Comparison of ENCODE assay signal across 8 mouse cellular contexts in the genomic region with DNA sequence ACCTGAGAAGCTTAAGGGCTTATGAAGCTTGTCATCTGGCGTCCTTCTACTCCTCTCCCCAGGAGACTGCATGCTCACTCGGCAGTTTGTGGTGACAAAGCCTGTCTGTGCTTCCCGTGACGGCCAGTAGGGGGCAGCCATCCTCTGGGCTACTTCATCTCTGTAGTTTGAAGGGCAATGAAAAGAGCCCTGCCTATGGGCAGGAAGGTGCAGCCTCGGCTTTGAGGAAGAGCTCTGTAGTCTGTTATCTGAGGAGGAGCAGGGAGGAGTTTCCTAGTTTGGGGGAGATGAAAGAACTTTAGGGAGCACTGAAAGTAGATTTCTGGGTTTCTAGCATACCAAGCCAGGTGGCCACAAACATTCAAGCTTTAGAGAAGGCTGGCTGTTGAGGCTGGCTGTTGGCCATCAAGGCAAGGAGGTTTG. TPM values are rescaled to one million over a fixed set of nuclear protein-coding genes. Genes with fewer than 3 reads are reported as not detected.
DNase-seq lines count a peak whose midpoint lies in the region; ATAC-seq lines count a peak whose summit lies in the region.

No protein-coding gene starts in this region.

- no peak overlapping the region for H3K27ac ChIP-seq in kidney, embryonic 14.5 days (ENCODE audit: low read depth, low read length)

- no peak overlapping the region for H3K4me2 ChIP-seq in kidney, embryonic 14.5 days (replicated peaks; ENCODE audit: low read depth, low read length)

- peak; percentile 76 for DNase-seq in kidney, adult 18-20 months
- DNase-seq in Muller cell, postnatal 12 days (ENCODE audit: inconsistent ontology term): peak; percentile 37
- peak; percentile 69 for DNase-seq in embryo, embryonic 11 days
- peak; percentile 69 to 80 for DNase-seq in heart, postnatal 36 days
- DNase-seq in liver: peak; percentile 86
- DNase-seq in thymus, postnatal 14 days: peak; percentile 85

- ATAC-seq in kidney, embryonic 14.5 days (ENCODE audit: low FRiP score, low TSS enrichment): no peak
- peak; percentile 40; the same call in 1 of the 2 replicates for ATAC-seq in neutrophil, adult 5-6 weeks (ENCODE audit: extremely low read depth, insufficient number of reproducible peaks, low FRiP score, poor library complexity, severe bottlenecking)

- peaks cover 58% of the 10 kb centered on the region for H3K27me3 ChIP-seq in kidney, embryonic 14.5 days (ENCODE audit: control insufficient read depth, insufficient read depth, low read length)

- no peak overlapping the region for H3K4me3 ChIP-seq in kidney, embryonic 14.5 days (ENCODE audit: low read length)

- no peak overlapping the region for H3K9ac ChIP-seq in kidney, embryonic 14.5 days (ENCODE audit: low read depth, low read length)

- WGBS in kidney, embryonic 14.5 days: 8% methylated on average over 5 of the region's 5 CpGs

- intact Hi-C loops in heart, postnatal 36 days (cut with DNase I): loop anchor here (1.0 to 5.0 kb wide), 3 partner anchors 22 to 138 kb away; no protein-coding TSS in a partner anchor

- H3K9me3 ChIP-seq in kidney, embryonic 14.5 days (ENCODE audit: control insufficient read depth, low read length): no peaks in the 10 kb centered on the region

- H3K36me3 ChIP-seq in kidney, embryonic 14.5 days (ENCODE audit: control insufficient read depth, insufficient read depth, low read length): no peaks in the 10 kb centered on the region

- H3K4me1 ChIP-seq in kidney, embryonic 14.5 days (ENCODE audit: control insufficient read depth, insufficient read depth, low read length): peaks cover 10% of the 10 kb centered on the region

RNA-seq across cellular contexts. Expression of gene Rtn4rl2, which starts 18.0 kb away (rescaled TPM):
- 1.6 and 2.1 TPM in 2 replicates for polyA plus RNA-seq in kidney, embryonic 14.5 days (2014; fragmentation: Nextera tagmentation; extraction: Ambion mirVana)
- total RNA-seq in heart, postnatal 36 days (2021): 1 to 10 TPM; 2.6 to 3.2 TPM
- total RNA-seq in neutrophil, adult 5-6 weeks (2017): not detected in 2 replicates

RNA-seq across cellular contexts. Expression of gene Slc43a1, which starts 29.9 kb away (rescaled TPM):
- polyA plus RNA-seq in kidney, embryonic 14.5 days (2014; fragmentation: Nextera tagmentation; extraction: Ambion mirVana): 15.5 and 19.4 TPM in 2 replicates
- total RNA-seq in heart, postnatal 36 days (2021): 1 to 10 TPM; 2.1 to 2.5 TPM
- 3.4 and 4.7 TPM in 2 replicates for total RNA-seq in neutrophil, adult 5-6 weeks (2017)

RNA-seq across cellular contexts. Expression of gene Timm10, which starts 41.7 kb away (rescaled TPM):
- 65.3 and 79.4 TPM in 2 replicates for polyA plus RNA-seq in kidney, embryonic 14.5 days (2014; fragmentation: Nextera tagmentation; extraction: Ambion mirVana)
- 100 to 1,000 TPM; 105 to 106 TPM for total RNA-seq in heart, postnatal 36 days (2021)
- 10.0 and 10.3 TPM in 2 replicates for total RNA-seq in neutrophil, adult 5-6 weeks (2017)

RNA-seq across cellular contexts. Expression of gene Smtnl1, which starts 46.1 kb away (rescaled TPM):
- 0.16 and 0.24 TPM in 2 replicates for polyA plus RNA-seq in kidney, embryonic 14.5 days (2014; fragmentation: Nextera tagmentation; extraction: Ambion mirVana)
- not detected for total RNA-seq in heart, postnatal 36 days (2021)
- not detected in 2 replicates for total RNA-seq in neutrophil, adult 5-6 weeks (2017)
